Mouse (Mus musculus) forebrain, embryonic 15.5 days (tissue): ENCODE data around the gene Flt1. TPM values are rescaled to one million over a fixed set of nuclear protein-coding genes. Genes with fewer than 3 reads are reported as not detected.

Experiments
- ATAC-seq: fragments of 200-750 bp; cut with Nextera tagmentation; replicated peaks from 2 replicates; pipeline ENCODE4 v1.8.0; 2017; ENCODE audit warnings: mild to moderate bottlenecking, moderate TSS enrichment, moderate library complexity
- H3K27ac ChIP-seq: fragments of 300-500 bp; sonication (generic); replicated peaks from 2 replicates; pipeline ENCODE4 v1.5.1; 2015; ENCODE audit warnings: mild to moderate bottlenecking, inconsistent platforms
- H3K27me3 ChIP-seq: fragments of 300-500 bp; sonication (generic); 2 replicates; pipeline ENCODE4 v1.6.1; 2015; ENCODE audit warnings: inconsistent platforms
- H3K36me3 ChIP-seq: fragments of 300-500 bp; sonication (generic); 2 replicates; pipeline ENCODE4 v1.6.1; 2015; ENCODE audit warnings: mild to moderate bottlenecking, inconsistent platforms
- H3K4me1 ChIP-seq: fragments of 300-500 bp; sonication (generic); 2 replicates; pipeline ENCODE4 v1.6.1; 2015; ENCODE audit warnings: inconsistent platforms
- H3K4me2 ChIP-seq: fragments of 300-500 bp; sonication (generic); replicated peaks from 2 replicates; pipeline ENCODE4 v1.6.1; 2015; ENCODE audit warnings: mild to moderate bottlenecking, inconsistent platforms
- H3K4me3 ChIP-seq: fragments of 300-500 bp; sonication (generic); 2 replicates; pipeline ENCODE4 v1.5.1; 2015; ENCODE audit warnings: mild to moderate bottlenecking, inconsistent platforms
- H3K9ac ChIP-seq: fragments of 300-500 bp; sonication (generic); replicated peaks from 2 replicates; pipeline ENCODE4 v1.6.1; 2015; ENCODE audit warnings: mild to moderate bottlenecking, inconsistent platforms
- H3K9me3 ChIP-seq: fragments of 300-500 bp; sonication (generic); 2 replicates; pipeline ENCODE4 v1.6.1; 2016; ENCODE audit warnings: inconsistent platforms
- WGBS: fragments of 180-500 bp; shearing (Covaris S2); methylation state at CpG from one replicate; pipeline ENCODE4 v1.1.7; 2015; ENCODE audit warnings: mixed read lengths; 5-methylcytosine and 5-hydroxymethylcytosine counted together
- polyA plus RNA-seq: library from polyadenylated mRNA; unstranded; fragments of >200 nt; fragmentation: Nextera tagmentation; extraction: Ambion mirVana; gene quantifications from 2 replicates; pipeline ENCODE4 v1.2.1, GENCODE M21; 2015

The Flt1 gene
- polyA plus RNA-seq, 1 experiment from 2014 or later = 10.7 TPM

DNA sequence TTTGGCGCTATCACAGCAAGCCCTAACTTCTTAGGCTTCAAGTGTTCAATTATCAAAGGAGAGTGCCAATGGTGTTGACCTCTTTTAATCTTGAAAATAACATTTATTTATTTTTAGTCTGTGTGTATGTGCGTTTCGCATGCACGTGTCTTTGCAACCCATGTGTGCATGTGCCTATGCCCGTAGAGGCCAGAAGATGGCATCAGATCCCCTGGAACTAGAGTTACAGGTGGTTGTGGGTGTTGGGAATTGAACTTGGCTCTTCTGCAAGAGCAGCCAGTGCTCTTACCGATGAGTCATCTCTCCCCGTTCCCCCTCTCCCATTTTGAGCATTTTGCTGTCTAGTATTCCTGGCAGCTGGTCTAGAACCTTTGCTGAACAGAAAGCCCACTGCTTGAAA lies 70.0 kb downstream of the Flt1 start:
- 87% methylated on average over 7 of the region's 7 CpGs for WGBS
- H3K4me2 ChIP-seq = no peak overlapping the region
- no peak overlapping the region for H3K4me3 ChIP-seq
- no peak overlapping the region for H3K9ac ChIP-seq
- no peak overlapping the region for H3K27ac ChIP-seq
- no peaks in the 10 kb centered on the region for H3K4me1 ChIP-seq
- H3K36me3 ChIP-seq = no peaks in the 10 kb centered on the region
- H3K27me3 ChIP-seq = no peaks in the 10 kb centered on the region
- H3K9me3 ChIP-seq = no peaks in the 10 kb centered on the region
- no peak for ATAC-seq

DNA sequence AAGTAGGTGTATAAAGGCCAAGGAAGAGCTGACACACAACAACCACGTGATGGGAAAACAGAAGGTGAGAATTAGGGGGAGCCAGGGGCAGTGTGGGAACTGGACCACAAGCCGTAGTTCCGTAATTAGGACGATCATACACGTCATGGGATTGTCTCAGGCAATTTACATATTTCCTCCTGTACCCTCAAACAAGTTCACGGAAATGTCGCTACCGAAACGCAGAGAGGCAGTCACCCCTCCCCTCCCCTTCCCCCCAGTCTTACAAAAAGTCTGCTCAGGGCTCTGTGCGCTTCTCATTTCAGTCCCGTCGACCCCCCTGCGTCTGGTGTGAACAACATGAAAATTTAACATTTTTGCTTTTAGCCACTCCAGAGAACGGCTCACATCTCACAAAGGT lies 74.6 kb downstream of the Flt1 start:
- Histone ChIP-seq H3K4me2 (no peak overlapping the region), H3K27me3 (no peaks in the 10 kb centered on the region), H3K4me1 (no peaks in the 10 kb centered on the region), H3K9me3 (no peaks in the 10 kb centered on the region), H3K4me3 (no peak overlapping the region), H3K9ac (no peak overlapping the region), H3K27ac (no peak overlapping the region), H3K36me3 (no peaks in the 10 kb centered on the region)
- ATAC-seq = no peak
- WGBS = 88% methylated on average over 14 of the region's 14 CpGs

DNA sequence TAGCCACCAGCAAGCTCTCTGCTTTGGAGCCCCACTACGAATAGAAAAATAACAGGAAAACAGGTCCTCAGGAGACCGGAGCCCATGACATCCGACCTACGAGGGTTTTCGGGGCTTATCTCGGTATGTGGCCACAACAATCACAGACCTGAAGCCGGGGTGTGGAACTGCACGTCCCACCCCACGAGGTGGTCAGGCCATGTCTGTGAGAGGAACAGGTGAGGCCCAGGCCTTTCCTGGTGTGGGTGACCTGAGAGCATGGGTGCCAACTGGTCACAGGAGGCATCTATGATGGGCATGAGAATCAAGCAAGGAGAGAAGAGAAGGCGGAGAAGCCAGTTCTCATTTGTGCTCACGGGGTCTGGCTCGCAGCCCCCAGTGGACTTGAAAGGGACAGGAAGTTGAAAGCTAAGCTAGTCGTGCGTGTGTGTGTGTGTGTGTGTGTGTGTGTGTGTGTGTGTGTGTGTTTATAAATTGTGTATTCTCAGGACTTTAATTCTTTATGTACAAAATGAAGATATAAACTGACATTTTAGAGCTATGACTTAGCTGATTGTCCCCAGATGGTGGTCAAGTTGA lies 79.4 kb downstream of the Flt1 start:
- H3K36me3 ChIP-seq = no peaks in the 10 kb centered on the region
- no peaks in the 10 kb centered on the region for H3K9me3 ChIP-seq
- peaks cover 8% of the 10 kb centered on the region for H3K4me1 ChIP-seq
- 84% methylated on average over 14 of the region's 14 CpGs for WGBS
- H3K4me2 ChIP-seq = no peak overlapping the region
- H3K27me3 ChIP-seq = no peaks in the 10 kb centered on the region
- H3K9ac ChIP-seq = no peak overlapping the region
- H3K4me3 ChIP-seq = no peak overlapping the region
- ATAC-seq = no peak
- H3K27ac ChIP-seq = no peak overlapping the region

DNA sequence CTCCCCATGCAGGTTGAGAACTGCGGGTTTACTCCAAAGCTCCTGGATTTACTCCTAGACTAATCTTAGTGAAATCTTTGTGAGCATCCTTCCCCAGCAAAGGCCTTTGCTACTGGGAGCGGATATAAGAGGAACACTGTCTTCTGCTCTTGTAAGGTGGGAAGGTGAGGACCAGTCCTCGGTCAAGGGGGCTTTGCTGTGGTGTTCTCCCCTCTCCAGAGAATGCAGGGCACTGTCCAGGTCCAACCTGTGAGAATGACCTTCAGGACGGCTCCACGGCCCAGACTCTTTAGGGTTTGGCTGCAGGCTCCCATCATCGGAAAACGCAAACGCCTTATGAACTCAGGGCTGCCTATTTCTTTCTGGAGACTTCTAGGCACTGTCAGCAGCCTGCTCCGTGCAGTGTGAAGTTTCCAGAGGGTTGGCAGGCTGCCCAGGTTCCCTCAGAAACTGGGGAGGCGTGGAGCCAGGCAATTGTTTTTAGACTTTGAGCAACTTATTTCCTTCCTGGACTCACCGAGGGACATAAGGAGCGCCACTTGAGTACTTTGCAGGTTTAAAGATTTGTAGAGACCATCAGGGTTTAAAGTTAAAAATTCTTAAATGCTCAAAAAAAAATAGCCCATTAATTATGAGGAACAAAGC lies 80.7 kb downstream of the Flt1 start:
- Histone ChIP-seq H3K9me3 (no peaks in the 10 kb centered on the region), H3K27ac (no peak overlapping the region), H3K27me3 (no peaks in the 10 kb centered on the region), H3K36me3 (no peaks in the 10 kb centered on the region), H3K4me2 (no peak overlapping the region), H3K9ac (no peak overlapping the region), H3K4me3 (no peak overlapping the region), H3K4me1 (peaks cover 8% of the 10 kb centered on the region)
- 0 out of 2 replicates have a peak, but pooled peaks have one; percentile 58 for ATAC-seq
- 45% methylated on average over 12 of the region's 12 CpGs for WGBS

DNA sequence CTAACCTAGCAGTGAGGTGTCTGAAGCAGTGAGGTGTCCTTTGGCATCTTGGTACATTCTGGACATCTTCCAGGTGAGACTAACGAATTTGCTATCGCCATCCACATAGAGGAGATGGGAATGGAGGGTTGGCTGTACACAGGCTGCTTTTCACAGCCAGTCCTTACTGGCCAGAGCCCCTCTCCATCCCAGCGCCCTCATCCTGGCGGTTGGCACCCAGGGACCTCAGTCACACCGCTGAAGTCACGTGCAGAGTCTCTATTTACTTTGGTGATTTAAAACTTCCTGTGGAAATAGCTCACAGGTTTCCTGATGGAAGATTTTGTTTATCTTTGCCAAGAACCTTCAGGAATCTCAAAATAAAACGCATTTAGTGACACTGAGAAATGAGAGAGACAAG lies 84.4 kb downstream of the Flt1 start:
- no peaks in the 10 kb centered on the region for H3K27me3 ChIP-seq
- WGBS = 68% methylated on average over 7 of the region's 7 CpGs
- peaks cover 8% of the 10 kb centered on the region for H3K4me1 ChIP-seq
- no peaks in the 10 kb centered on the region for H3K36me3 ChIP-seq
- no peak overlapping the region for H3K4me2 ChIP-seq
- H3K4me3 ChIP-seq = no peak overlapping the region
- no peaks in the 10 kb centered on the region for H3K9me3 ChIP-seq
- H3K9ac ChIP-seq = no peak overlapping the region
- no peak overlapping the region for H3K27ac ChIP-seq
- ATAC-seq = no peak

DNA sequence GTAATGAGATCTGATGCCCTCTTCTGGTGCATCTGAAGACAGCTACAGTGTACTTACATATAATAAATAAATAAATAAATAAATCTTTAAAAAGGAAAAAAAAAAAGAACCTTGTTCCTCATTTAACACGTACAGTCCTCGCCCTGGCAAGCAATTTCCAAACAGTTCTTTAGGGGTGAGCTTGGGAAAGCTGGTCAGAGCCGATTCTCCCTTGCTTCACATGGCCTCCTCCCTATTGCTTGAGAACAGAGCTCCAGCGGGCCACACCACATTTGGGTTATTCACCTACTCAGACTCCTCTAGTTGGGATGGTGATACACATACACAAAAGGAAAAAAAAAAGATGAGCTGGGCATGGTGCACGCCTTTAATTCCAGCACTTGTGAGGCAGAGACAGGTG lies 85.9 kb downstream of the Flt1 start:
- Histone ChIP-seq H3K27ac (no peak overlapping the region), H3K4me3 (no peak overlapping the region), H3K4me2 (no peak overlapping the region), H3K36me3 (no peaks in the 10 kb centered on the region), H3K9ac (no peak overlapping the region), H3K27me3 (no peaks in the 10 kb centered on the region), H3K9me3 (no peaks in the 10 kb centered on the region), H3K4me1 (peaks cover under 1% of the 10 kb centered on the region)
- 91% methylated on average over 5 of the region's 5 CpGs for WGBS
- ATAC-seq = no peak

DNA sequence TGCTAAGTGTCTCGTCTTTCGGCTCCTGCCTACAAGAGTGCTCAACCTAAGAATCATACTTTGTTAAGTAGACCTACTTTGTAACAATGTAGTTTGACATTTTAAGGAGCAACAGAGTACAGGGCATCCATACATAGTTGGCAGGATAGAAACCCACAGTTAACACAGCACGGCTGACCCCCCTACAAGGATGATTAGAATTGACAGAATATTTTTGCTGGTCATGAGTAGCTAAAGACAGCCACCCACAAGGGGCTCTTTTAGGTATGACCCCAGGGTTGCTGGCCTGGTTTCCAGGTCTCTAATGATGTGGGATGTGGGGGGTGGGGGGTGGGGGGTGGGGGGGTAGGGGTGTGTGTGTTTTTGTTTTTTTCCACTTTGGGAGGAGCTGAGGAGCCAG lies 89.1 kb downstream of the Flt1 start:
- Histone ChIP-seq H3K9me3 (no peaks in the 10 kb centered on the region), H3K9ac (no peak overlapping the region), H3K36me3 (no peaks in the 10 kb centered on the region), H3K27me3 (no peaks in the 10 kb centered on the region), H3K27ac (no peak overlapping the region), H3K4me3 (no peak overlapping the region), H3K4me1 (no peaks in the 10 kb centered on the region), H3K4me2 (no peak overlapping the region)
- ATAC-seq = no peak
- WGBS = 81% methylated on average over 3 of the region's 3 CpGs

DNA sequence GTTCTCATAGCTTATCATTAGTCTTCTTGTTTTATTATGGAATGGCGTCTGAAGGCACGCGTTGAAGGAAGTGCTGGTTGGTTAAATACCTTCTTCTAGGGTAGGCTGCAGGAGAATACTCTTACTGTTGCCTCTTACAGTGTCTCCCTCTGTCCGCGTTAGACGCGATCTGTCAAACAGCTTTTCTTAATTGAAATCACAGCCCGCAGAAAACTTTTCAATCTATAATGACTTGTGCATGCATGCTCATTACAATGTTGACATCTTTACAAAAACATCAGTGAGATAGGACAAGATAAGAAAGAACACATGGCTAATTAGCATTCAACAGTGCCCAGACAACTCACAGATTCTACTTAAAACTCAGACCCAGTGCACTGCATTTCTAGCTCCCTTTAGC lies 89.9 kb downstream of the Flt1 start:
- whole genome bisulfite sequencing = 70% methylated on average over 8 of the region's 8 CpGs
- Histone ChIP-seq H3K4me2 (no peak overlapping the region), H3K36me3 (no peaks in the 10 kb centered on the region)

DNA sequence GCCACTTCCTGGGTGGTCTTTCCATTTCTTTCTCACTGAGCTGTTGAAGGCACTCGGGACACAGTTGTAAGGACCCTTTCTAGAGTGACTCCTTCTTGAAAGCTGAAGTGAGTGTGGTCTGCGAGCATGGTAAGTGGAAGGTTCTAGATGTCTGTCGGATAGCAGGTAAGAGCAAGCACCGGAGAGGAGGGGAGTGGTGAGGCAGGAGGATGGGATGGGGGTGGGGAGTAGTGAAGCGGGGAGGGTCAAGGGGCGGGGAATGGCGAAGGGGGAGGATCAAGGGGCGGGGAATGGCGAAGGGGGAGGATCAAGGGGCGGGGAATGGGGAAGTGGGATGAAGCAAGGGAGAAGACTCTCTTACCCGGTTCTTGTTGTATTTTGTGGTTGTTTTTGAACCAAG lies 91.8 kb downstream of the Flt1 start:
- H3K4me2 ChIP-seq = no peak overlapping the region
- H3K4me1 ChIP-seq = no peaks in the 10 kb centered on the region
- H3K9me3 ChIP-seq = no peaks in the 10 kb centered on the region
- H3K9ac ChIP-seq = no peak overlapping the region
- H3K27me3 ChIP-seq = no peaks in the 10 kb centered on the region
- no peak overlapping the region for H3K27ac ChIP-seq
- 23% methylated on average over 11 of the region's 11 CpGs for WGBS
- H3K4me3 ChIP-seq = no peak overlapping the region
- no peak for ATAC-seq
- no peaks in the 10 kb centered on the region for H3K36me3 ChIP-seq

More for the DNA sequence above, 89.9 kb downstream of the Flt1 start:
- no peaks in the 10 kb centered on the region for H3K27me3 ChIP-seq
- no peak overlapping the region for H3K9ac ChIP-seq
- no peaks in the 10 kb centered on the region for H3K9me3 ChIP-seq
- H3K4me1 ChIP-seq = no peaks in the 10 kb centered on the region
- no peak overlapping the region for H3K4me3 ChIP-seq
- no peak for ATAC-seq
- H3K27ac ChIP-seq = no peak overlapping the region

DNA sequence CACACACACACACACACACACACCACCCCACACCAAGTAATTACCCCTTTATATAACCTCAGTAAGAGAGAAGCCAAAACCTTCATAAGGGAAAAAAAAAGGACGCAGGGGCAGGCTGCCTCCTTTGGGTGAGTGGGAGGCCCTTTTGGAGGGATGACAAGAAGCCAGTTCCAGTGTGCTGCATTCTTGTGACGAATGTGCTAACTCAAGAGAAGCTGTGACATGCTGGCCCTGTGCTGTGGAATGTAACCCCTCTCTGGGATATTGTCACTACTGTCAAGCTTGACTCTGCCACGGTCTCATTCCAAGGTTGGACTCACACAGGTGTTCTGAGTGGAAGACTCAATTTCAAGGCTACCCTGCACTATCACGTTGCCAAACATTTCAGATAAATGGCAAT lies 93.1 kb downstream of the Flt1 start:
- H3K4me3 ChIP-seq = no peak overlapping the region

DNA sequence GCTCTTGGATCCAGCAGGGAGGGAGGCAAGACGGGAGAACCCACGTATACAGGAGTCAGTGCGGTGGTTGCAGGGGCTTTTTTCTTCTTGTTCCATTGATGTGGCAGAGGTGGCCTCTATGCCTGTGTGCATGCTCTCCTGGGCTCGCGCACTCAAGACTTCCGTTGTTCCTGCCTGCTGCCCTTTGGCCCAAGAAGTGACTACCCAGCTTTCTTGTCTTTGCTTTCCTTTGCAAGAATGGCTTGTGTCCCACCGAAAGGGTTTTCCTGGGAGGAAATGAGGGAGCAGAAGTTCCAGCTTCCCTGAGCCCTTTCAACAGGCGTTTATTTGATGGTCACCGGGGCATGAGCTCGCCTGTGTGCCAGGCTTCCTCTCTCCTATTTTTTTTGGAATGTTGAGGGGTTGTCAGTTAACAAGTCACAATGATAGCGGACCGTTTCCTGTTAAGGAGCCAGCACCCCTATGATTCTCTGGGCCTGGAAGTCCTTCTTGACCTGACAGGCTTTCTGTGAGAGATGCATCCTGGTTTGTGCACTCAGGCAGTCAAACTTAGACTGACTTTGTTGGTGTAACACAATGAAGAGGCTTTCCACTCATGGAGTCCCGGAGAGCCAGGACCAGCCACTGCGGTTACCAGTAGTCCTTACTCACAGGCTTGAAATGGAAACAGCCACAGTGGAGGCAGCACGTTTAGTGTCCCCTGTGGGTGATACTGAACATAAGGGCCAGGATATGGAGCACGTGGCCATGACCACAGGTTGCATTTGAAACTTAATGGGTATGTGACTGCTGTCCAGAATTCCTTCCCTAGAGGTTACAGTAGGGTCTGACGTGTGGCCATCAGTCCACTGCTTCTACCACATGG lies 95.2 kb downstream of the Flt1 start:
- no peak for ATAC-seq

More for the DNA sequence above, 93.1 kb downstream of the Flt1 start:
- Histone ChIP-seq H3K36me3 (no peaks in the 10 kb centered on the region), H3K27me3 (no peaks in the 10 kb centered on the region), H3K4me2 (no peak overlapping the region), H3K27ac (no peak overlapping the region), H3K4me1 (no peaks in the 10 kb centered on the region), H3K9ac (no peak overlapping the region), H3K9me3 (no peaks in the 10 kb centered on the region)
- no peak for ATAC-seq
- WGBS = 88% methylated on average over 4 of the region's 4 CpGs

DNA sequence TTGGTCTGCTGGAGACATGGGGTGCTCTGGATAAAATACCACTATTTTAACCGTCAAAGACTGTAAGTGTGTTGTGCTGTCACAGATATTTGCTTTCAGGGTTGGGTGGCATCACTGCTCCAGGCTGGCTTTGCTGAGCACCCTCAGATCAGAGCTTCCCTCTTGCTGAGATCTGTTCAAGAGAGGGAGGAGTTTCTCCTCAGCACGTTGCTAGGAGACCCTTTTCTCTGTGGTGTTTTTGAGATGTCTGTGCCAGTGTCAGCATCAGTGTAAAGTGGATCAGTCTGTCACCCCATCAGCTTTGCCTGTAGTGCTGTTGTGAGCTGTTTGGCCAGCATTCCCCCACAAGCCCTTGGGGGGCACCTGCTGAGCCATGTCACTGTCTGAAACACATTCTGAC lies 98.9 kb downstream of the Flt1 start:
- H3K27me3 ChIP-seq = no peaks in the 10 kb centered on the region
- 42% methylated on average over 2 of the region's 2 CpGs for WGBS
- H3K9me3 ChIP-seq = no peaks in the 10 kb centered on the region
- no peak overlapping the region for H3K9ac ChIP-seq
- peaks cover 6% of the 10 kb centered on the region for H3K4me1 ChIP-seq
- H3K36me3 ChIP-seq = no peaks in the 10 kb centered on the region
- peak overlapping the region; percentile 68 for H3K27ac ChIP-seq
- peak; percentile 86 for ATAC-seq
- no peak overlapping the region for H3K4me3 ChIP-seq
- no peak overlapping the region for H3K4me2 ChIP-seq

More for the DNA sequence above, 95.2 kb downstream of the Flt1 start:
- Histone ChIP-seq H3K27me3 (no peaks in the 10 kb centered on the region), H3K9ac (no peak overlapping the region), H3K4me2 (no peak overlapping the region), H3K36me3 (no peaks in the 10 kb centered on the region), H3K9me3 (no peaks in the 10 kb centered on the region), H3K4me3 (no peak overlapping the region), H3K4me1 (peaks cover 6% of the 10 kb centered on the region), H3K27ac (no peak overlapping the region)
- WGBS = 90% methylated on average over 17 of the region's 17 CpGs
